ENCODE assay signal across 27 mouse cellular contexts in genomic region chr3:139869779-139870178, GRCm38 (mm10).
DNase-seq lines count a peak whose midpoint lies in the region; ATAC-seq lines count a peak whose summit lies in the region.
"Had no signal": no experiment of that assay in that cellular context is flagged by ENCODE, and none has a peak within 500 bp of the region (broad histone marks: within the 10 kb centered on the region; RNA-seq: fewer than 3 reads in every experiment).

No protein-coding gene starts in this region.

- H3K27ac ChIP-seq in hindbrain, embryonic 12.5 days, result no peak overlapping the region
- H3K27ac ChIP-seq: embryonic facial prominence, embryonic 13.5 days; embryonic facial prominence, embryonic 15.5 days; forebrain, embryonic 10.5 days; forebrain, embryonic 12.5 days had no signal

- no peak overlapping the region for H3K4me3 ChIP-seq in hindbrain, embryonic 12.5 days
- H3K4me3 ChIP-seq: embryonic facial prominence, embryonic 13.5 days; embryonic facial prominence, embryonic 15.5 days; erythroblast, embryonic 14.5 days; forebrain, embryonic 10.5 days; forebrain, embryonic 12.5 days had no signal

- H3K27me3 ChIP-seq in hindbrain, embryonic 12.5 days, result no peaks in the 10 kb centered on the region
- H3K27me3 ChIP-seq: CH12.LX; embryonic facial prominence, embryonic 13.5 days; embryonic facial prominence, embryonic 15.5 days; forebrain, embryonic 12.5 days; Patski had no signal

- no peaks in the 10 kb centered on the region for H3K36me3 ChIP-seq in hindbrain, embryonic 12.5 days
- H3K36me3 ChIP-seq: embryonic facial prominence, embryonic 13.5 days; embryonic facial prominence, embryonic 15.5 days; forebrain, embryonic 10.5 days; forebrain, embryonic 12.5 days; G1E had no signal

- H3K9me3 ChIP-seq in hindbrain, embryonic 12.5 days (replicated peaks), result no peaks in the 10 kb centered on the region
- H3K9me3 ChIP-seq: embryonic facial prominence, embryonic 13.5 days; embryonic facial prominence, embryonic 15.5 days; forebrain, embryonic 10.5 days; forebrain, embryonic 12.5 days; G1E had no signal

- ATAC-seq in cerebellum, adult (ENCODE audit: insufficient number of reproducible peaks, low FRiP score, low TSS enrichment), result no peak
- peak; percentile 96 for ATAC-seq in granulocyte monocyte progenitor cell, adult 5-6 weeks (replicated peaks; ENCODE audit: poor library complexity, severe bottlenecking)
- no peak for ATAC-seq in hindbrain, embryonic 12.5 days (ENCODE audit: low FRiP score)
- ATAC-seq: activated CD4-positive, CD25-positive, alpha-beta regulatory T cell, adult 4 months; CD4-positive, CD25-positive, alpha-beta regulatory T cell, adult 4 months; forebrain, embryonic 14.5 days; forebrain, embryonic 16.5 days; Patski had no signal

- 84% methylated on average over 3 of the region's 3 CpGs for WGBS in hindbrain, embryonic 12.5 days

- H3K4me2 ChIP-seq in hindbrain, embryonic 12.5 days (replicated peaks), result no peak overlapping the region
- H3K4me2 ChIP-seq: embryonic facial prominence, embryonic 13.5 days; embryonic facial prominence, embryonic 15.5 days; forebrain, embryonic 12.5 days had no signal

- no peaks in the 10 kb centered on the region for H3K4me1 ChIP-seq in hindbrain, embryonic 12.5 days
- H3K4me1 ChIP-seq: embryonic facial prominence, embryonic 13.5 days; embryonic facial prominence, embryonic 15.5 days had no signal

- DNase-seq in cerebellum, adult 9-10 months, result peak; percentile 58
- no peak for DNase-seq in adrenal gland, adult 18-20 months (ENCODE audit: low spot score in 2 of 2)
- DNase-seq: adrenal gland, adult 2 months; adrenal gland, postnatal 10 days; adrenal gland, postnatal 25 days; B cell, adult 2 months; cerebellum, adult 11 months; cerebellum, adult 18-20 months; cerebellum, adult 8-10 months; cerebellum, postnatal 10 days; cerebellum, postnatal 25 days; embryo, embryonic 11 days had no signal

- no peak overlapping the region for H3K9ac ChIP-seq in hindbrain, embryonic 12.5 days
- H3K9ac ChIP-seq: embryonic facial prominence, embryonic 13.5 days; embryonic facial prominence, embryonic 15.5 days; forebrain, embryonic 12.5 days had no signal
